Mouse (Mus musculus) activated CD4-positive, CD25-positive, alpha-beta regulatory T cell, adult 9 weeks (primary cell): ENCODE results near the gene Olfr1138. TPM values are rescaled to one million over a fixed set of nuclear protein-coding genes. Genes with fewer than 3 reads are reported as not detected.

Source experiments
- polyA plus RNA-seq: library from polyadenylated mRNA; unstranded; fragments of 100-300 nt; shearing (Covaris generic); gene quantifications from one replicate; pipeline ENCODE4 v1.2.1, GENCODE M21; 2017

Olfr1138 gene
- polyA plus RNA-seq, result not detected

DNA sequence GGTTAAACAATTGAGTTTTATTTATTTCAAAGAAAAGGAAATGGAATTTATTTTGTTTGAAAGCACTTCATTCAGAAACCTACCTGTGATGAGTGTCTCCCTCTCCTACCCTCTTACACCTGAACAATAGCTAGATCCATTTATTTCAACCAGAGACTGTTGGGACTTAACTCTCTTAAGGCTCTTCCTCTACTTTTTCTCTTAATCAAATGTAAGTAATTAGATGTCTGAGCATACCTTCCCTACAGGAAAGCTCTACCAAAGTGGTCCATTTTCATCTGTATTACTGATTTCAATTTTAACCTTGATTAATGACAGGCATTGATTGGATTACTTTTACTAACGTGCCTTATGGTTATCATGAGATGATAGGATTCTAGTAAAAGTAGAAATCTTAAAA is at the start of gene Olfr1138:
TSS of gene Olfr1138 (minus strand) at position 101 of the 400 bp plus-strand sequence.

DNA sequence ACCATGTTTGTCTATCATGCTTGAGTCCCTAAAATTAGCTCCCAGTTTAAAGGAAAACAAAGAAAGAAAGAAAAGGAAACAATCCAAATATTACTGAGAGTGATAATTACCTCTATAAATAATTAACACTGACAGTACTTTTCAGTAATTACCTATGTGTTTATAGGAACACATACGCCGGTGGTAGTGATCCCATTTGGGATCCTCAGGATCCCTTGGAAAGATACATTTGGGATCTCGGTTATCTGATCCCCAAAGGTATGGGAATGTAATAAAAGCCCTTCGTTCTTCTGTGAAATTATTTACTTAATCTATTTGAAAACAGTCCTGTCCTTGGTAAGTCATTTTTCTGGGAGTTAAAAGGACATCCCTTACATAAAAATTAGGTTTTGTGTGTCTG is 39.4 kb upstream of the Olfr1138 start, which contains the start of gene Olfr152:
TSS of gene Olfr152 (plus strand) at position 301 of the 400 bp plus-strand sequence.

DNA sequence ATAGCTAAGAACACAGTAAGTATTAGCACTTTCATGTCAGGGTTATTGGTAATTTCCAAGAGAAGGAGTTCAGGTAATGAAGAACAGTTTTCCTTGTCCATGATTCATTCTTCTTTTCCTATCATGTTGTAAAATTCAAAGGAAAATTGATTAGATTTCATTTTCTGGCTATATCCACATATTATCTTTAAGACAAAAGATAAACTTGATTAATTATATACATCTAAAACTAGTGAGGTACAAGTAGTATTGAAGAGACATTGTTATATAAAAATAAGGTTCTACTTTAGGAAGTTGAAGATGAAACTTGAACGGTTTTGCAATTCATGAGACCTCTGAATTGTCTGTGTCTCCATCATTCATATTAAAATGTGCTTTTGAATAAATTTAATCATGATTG is 14.1 kb upstream of the Olfr1138 start, which contains the start of gene Olfr1141:
TSS of gene Olfr1141 (minus strand) at position 101 of the 400 bp plus-strand sequence.

DNA sequence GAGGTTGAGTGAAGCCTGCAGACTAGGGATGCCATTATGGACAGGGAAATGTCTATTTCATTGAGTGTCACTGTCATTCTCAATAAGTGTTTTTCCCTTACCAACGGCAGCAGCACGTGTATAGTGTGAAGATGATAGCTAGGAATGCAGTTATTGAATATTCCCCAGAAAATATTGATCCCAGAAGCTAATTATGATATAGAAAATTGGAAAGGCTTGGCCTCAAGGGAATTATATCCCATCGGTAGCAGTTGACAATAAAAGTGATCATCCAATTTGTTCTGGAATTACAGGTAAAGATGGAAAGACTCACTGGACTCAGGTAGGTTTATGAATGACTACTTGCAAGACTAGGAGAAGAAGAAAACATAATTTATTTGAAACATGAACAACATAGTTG is 3.7 kb upstream of the Olfr1138 start, which contains the start of gene Olfr1140:
TSS of gene Olfr1140 (plus strand) at position 301 of the 400 bp plus-strand sequence.

DNA sequence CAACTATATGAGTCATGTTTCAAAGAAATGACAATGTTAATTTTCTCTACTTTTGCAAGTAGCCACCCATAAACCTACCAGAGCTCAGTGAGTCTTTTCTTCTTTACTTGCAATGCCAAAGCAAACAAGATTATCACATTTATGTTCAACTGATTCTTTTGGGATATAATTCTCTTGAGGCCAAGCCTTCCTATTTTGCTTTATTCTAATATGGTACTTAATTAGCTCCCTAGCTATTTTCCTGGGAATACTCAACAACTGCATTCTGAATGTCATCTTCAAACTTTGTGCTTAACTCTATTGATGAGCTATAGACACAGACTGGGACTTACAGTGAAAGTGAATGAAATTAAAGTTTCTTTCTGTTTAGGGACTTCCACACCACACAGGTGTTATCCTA is 26.7 kb downstream of the Olfr1138 start, which contains the start of gene Olfr1137:
TSS of gene Olfr1137 (minus strand) at position 101 of the 400 bp plus-strand sequence.

DNA sequence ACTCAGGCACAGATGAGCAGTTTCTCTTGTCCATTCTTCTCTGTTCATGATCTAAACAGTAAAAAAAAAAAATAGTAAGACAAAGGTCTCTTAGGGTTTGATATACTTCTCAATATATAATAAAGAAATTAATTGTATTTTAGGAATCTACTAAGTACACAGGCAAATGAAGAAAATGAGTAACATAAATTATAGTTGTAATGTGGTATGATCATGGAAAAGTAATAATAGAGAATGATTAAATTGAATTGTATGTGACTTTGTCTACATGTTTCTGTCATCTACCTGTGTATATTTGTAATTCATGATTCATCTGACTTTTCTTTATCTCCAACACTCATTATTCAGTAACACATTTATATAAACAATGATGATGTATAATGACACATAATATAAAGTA is 45.9 kb downstream of the Olfr1138 start, which contains the start of gene Olfr1136:
TSS of gene Olfr1136 (minus strand) at position 101 of the 400 bp plus-strand sequence.

Other genes with a start within 250 kb of the Olfr1138 start
- not detected for gene Pramel7, start 242.9 kb downstream of the Olfr1138 start, polyA plus RNA-seq
- gene Pramel6, start 233.4 kb downstream of the Olfr1138 start, polyA plus RNA-seq, result not detected
- not detected for gene Olfr153, start 208.2 kb downstream of the Olfr1138 start, polyA plus RNA-seq
- not detected for gene Olfr1128, start 194.4 kb downstream of the Olfr1138 start, polyA plus RNA-seq
- not detected for gene Olfr1129, start 166.1 kb downstream of the Olfr1138 start, polyA plus RNA-seq
- not detected for gene Olfr1130, start 133.8 kb downstream of the Olfr1138 start, polyA plus RNA-seq
- gene Olfr1131, start 112.9 kb downstream of the Olfr1138 start, polyA plus RNA-seq, result not detected
- not detected for gene Olfr1132, start 102.4 kb downstream of the Olfr1138 start, polyA plus RNA-seq
- gene Olfr1133, start 92.6 kb downstream of the Olfr1138 start, polyA plus RNA-seq, result not detected
- not detected for gene Olfr1134, start 81.5 kb downstream of the Olfr1138 start, polyA plus RNA-seq
- not detected for gene Olfr1135, start 66.3 kb downstream of the Olfr1138 start, polyA plus RNA-seq
- gene Olfr1136, start 46.0 kb downstream of the Olfr1138 start, polyA plus RNA-seq, result not detected
- not detected for gene Olfr1137, start 26.8 kb downstream of the Olfr1138 start, polyA plus RNA-seq
- gene Olfr1140, start 3.8 kb upstream of the Olfr1138 start, polyA plus RNA-seq, result not detected
- gene Olfr1141, start 14.0 kb upstream of the Olfr1138 start, polyA plus RNA-seq, result not detected
- gene Olfr152, start 39.5 kb upstream of the Olfr1138 start, polyA plus RNA-seq, result not detected
- not detected for gene Olfr1143, start 60.6 kb upstream of the Olfr1138 start, polyA plus RNA-seq
- not detected for gene Olfr1145, start 69.8 kb upstream of the Olfr1138 start, polyA plus RNA-seq
- gene Olfr1148, start 90.6 kb upstream of the Olfr1138 start, polyA plus RNA-seq, result not detected
- not detected for gene Olfr1150-ps1, start 104.0 kb upstream of the Olfr1138 start, polyA plus RNA-seq
- not detected for gene Olfr1151, start 115.9 kb upstream of the Olfr1138 start, polyA plus RNA-seq
- gene Olfr1152, start 126.5 kb upstream of the Olfr1138 start, polyA plus RNA-seq, result not detected
- gene Olfr1153, start 155.0 kb upstream of the Olfr1138 start, polyA plus RNA-seq, result not detected
- gene Olfr1154, start 165.2 kb upstream of the Olfr1138 start, polyA plus RNA-seq, result not detected
- gene Olfr1155, start 205.2 kb upstream of the Olfr1138 start, polyA plus RNA-seq, result not detected
- gene Olfr1156, start 213.1 kb upstream of the Olfr1138 start, polyA plus RNA-seq, result 0.20 TPM
- gene Olfr1157, start 228.3 kb upstream of the Olfr1138 start, polyA plus RNA-seq, result not detected
- gene Olfr74, start 234.7 kb upstream of the Olfr1138 start, polyA plus RNA-seq, result not detected